Mouse (Mus musculus): ENCODE measurements around the gene Fgf8. TPM values are rescaled to one million over a fixed set of nuclear protein-coding genes. Genes with fewer than 3 reads are reported as not detected.
A peak's percentile ranks its signal among the peaks of the same experiment; 100 is the strongest.

Gene Fgf8
- polyA plus RNA-seq, 2 experiments = 0.29 to 1.1 TPM

GRCm38 (mm10) chr19:45743619-45744018 lies 904 bp upstream of the Fgf8 start:
- no peak overlapping the region; the same call in 1 of the 2 replicates for H3K4me2 ChIP-seq (replicated peaks; ENCODE audit: low read depth, low read length, severe bottlenecking)
- no peak for ATAC-seq (ENCODE audit: low FRiP score, low read depth)
- DNase-seq (ENCODE audit: low spot score) = no peak
- H3K27me3 ChIP-seq (ENCODE audit: control insufficient read depth, insufficient read depth, low read length) = peaks cover 77% of the 10 kb centered on the region
- no peaks in the 10 kb centered on the region for H3K9me3 ChIP-seq (ENCODE audit: control insufficient read depth, low read length)
- peaks cover 36% of the 10 kb centered on the region for H3K4me1 ChIP-seq (ENCODE audit: control insufficient read depth, insufficient read depth, low read length)
- no peak overlapping the region for H3K9ac ChIP-seq (ENCODE audit: low read depth, low read length, severe bottlenecking)
- H3K27ac ChIP-seq (replicated peaks; ENCODE audit: low read depth, low read length) = no peak overlapping the region
- no peak for TF ChIP-seq POLR2A (IDR thresholded peaks at IDR 0.05; ENCODE audit: borderline replicate concordance, extremely low read depth, insufficient read depth, insufficient read length)
- no peaks in the 10 kb centered on the region for H3K36me3 ChIP-seq (ENCODE audit: control insufficient read depth, insufficient read depth, low read length)
- H3K4me3 ChIP-seq (replicated peaks; ENCODE audit: low read length) = peak overlapping the region; percentile 50; the same call in 1 of the 2 replicates
- WGBS = 19% methylated on average over 7 of the region's 7 CpGs

DNA sequence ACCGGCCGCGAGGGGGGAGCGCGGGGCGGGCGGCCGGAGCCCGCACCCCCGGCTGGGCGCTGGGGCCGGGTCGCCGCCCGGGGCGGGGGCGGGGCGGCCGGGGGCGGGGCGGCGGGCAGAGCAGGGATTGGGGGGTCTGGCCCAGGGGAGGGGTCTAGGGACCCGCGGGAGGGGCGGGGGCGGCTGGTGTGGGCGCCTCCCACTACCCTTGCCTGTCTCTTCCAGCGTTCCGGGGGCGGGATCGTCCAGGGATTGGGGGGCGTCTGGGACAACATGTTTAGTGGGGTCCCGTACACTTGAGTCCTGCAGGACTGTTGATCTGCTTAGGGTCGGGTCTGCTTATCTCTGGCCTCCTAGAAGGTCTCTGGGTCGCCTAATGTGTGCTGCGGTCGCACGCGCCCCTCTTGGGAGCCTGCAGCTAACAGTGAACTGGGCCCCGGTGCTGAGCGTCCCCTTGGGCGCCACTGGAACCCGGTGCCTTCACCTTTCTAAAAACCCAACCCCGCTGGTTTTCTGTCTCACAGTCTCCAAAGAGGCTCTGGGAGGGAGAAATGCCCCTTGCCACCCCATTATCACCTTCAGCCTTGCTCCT lies 365 bp upstream of the Fgf8 start:
- ATAC-seq (ENCODE audit: low FRiP score, low read depth) (no peak), DNase-seq (ENCODE audit: low spot score) (no peak)
- no peak overlapping the region for H3K27ac ChIP-seq (replicated peaks; ENCODE audit: low read depth, low read length)
- peaks cover 82% of the 10 kb centered on the region for H3K27me3 ChIP-seq (ENCODE audit: control insufficient read depth, insufficient read depth, low read length)
- no peak for TF ChIP-seq POLR2A (IDR thresholded peaks at IDR 0.05; ENCODE audit: borderline replicate concordance, extremely low read depth, insufficient read depth, insufficient read length)
- peak overlapping the region; percentile 43; the same call in 1 of the 2 replicates for H3K9ac ChIP-seq (ENCODE audit: low read depth, low read length, severe bottlenecking)
- peak overlapping the region; percentile 90 for H3K4me2 ChIP-seq (replicated peaks; ENCODE audit: low read depth, low read length, severe bottlenecking)
- no peaks in the 10 kb centered on the region for H3K36me3 ChIP-seq (ENCODE audit: control insufficient read depth, insufficient read depth, low read length)
- WGBS = 1% methylated on average over 16 of the region's 44 CpGs
- H3K4me3 ChIP-seq (replicated peaks; ENCODE audit: low read length) = peak overlapping the region; percentile 50
- no peaks in the 10 kb centered on the region for H3K9me3 ChIP-seq (ENCODE audit: control insufficient read depth, low read length)
- peaks cover 31% of the 10 kb centered on the region for H3K4me1 ChIP-seq (ENCODE audit: control insufficient read depth, insufficient read depth, low read length)

- DNase-seq (ENCODE audit: low spot score) (no peak), ATAC-seq (ENCODE audit: low FRiP score, low read depth) (no peak)
- H3K27ac ChIP-seq (replicated peaks; ENCODE audit: low read depth, low read length) = no peak overlapping the region
- peaks cover 92% of the 10 kb centered on the region for H3K27me3 ChIP-seq (ENCODE audit: control insufficient read depth, insufficient read depth, low read length)
- H3K36me3 ChIP-seq (ENCODE audit: control insufficient read depth, insufficient read depth, low read length) = no peaks in the 10 kb centered on the region
- no peak for TF ChIP-seq POLR2A (IDR thresholded peaks at IDR 0.05; ENCODE audit: borderline replicate concordance, extremely low read depth, insufficient read depth, insufficient read length)
- peak overlapping the region; percentile 50 for H3K4me3 ChIP-seq (replicated peaks; ENCODE audit: low read length)
- WGBS = 3% methylated on average over 42 of the region's 45 CpGs
- H3K4me2 ChIP-seq (replicated peaks; ENCODE audit: low read depth, low read length, severe bottlenecking) = peak overlapping the region; percentile 90
- no peaks in the 10 kb centered on the region for H3K9me3 ChIP-seq (ENCODE audit: control insufficient read depth, low read length)
- peaks cover 39% of the 10 kb centered on the region for H3K4me1 ChIP-seq (ENCODE audit: control insufficient read depth, insufficient read depth, low read length)
- H3K9ac ChIP-seq (ENCODE audit: low read depth, low read length, severe bottlenecking) = peak overlapping the region; percentile 43; the same call in 1 of the 2 replicates
Observed at GRCm38 (mm10) chr19:45741431-45742217, 1.1 kb downstream of the Fgf8 start.

DNA sequence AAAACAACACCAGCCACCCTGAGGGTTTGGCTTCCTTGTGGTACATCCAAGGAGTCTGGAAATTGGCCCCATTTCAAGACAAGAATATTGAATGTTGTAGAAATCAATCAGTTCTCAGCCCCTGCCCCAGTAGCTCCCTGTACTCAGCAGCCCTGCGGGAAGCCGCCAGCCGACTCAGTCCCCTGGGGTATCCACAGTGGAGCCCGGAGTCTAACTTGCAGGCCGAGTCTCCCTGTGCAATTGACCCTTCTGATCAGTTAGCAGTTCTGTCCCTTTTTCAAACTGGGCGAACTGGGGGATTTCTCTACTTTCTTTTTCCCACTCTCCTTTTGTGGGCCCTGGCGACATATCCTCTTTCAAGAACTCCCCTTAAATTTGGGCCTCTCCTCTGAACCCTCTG lies 1.9 kb downstream of the Fgf8 start:
- H3K4me2 ChIP-seq (replicated peaks; ENCODE audit: low read depth, low read length, severe bottlenecking) = 0 out of 2 replicates have a peak overlapping the region, but pooled peaks have one; percentile 90
- no peaks in the 10 kb centered on the region for H3K9me3 ChIP-seq (ENCODE audit: control insufficient read depth, low read length)
- no peak for TF ChIP-seq POLR2A (IDR thresholded peaks at IDR 0.05; ENCODE audit: borderline replicate concordance, extremely low read depth, insufficient read depth, insufficient read length)
- ATAC-seq (ENCODE audit: low FRiP score, low read depth) (no peak), DNase-seq (ENCODE audit: low spot score) (no peak)
- peaks cover 89% of the 10 kb centered on the region for H3K27me3 ChIP-seq (ENCODE audit: control insufficient read depth, insufficient read depth, low read length)
- H3K9ac ChIP-seq (ENCODE audit: low read depth, low read length, severe bottlenecking) = no peak overlapping the region
- no peaks in the 10 kb centered on the region for H3K36me3 ChIP-seq (ENCODE audit: control insufficient read depth, insufficient read depth, low read length)
- WGBS = 8% methylated on average over 7 of the region's 7 CpGs
- peaks cover 35% of the 10 kb centered on the region for H3K4me1 ChIP-seq (ENCODE audit: control insufficient read depth, insufficient read depth, low read length)
- no peak overlapping the region for H3K4me3 ChIP-seq (replicated peaks; ENCODE audit: low read length)
- no peak overlapping the region for H3K27ac ChIP-seq (replicated peaks; ENCODE audit: low read depth, low read length)

GRCm38 (mm10) chr19:45740233-45740632 lies 2.5 kb downstream of the Fgf8 start:
- Histone ChIP-seq H3K9me3 (ENCODE audit: control insufficient read depth, low read length) (no peaks in the 10 kb centered on the region), H3K4me2 (replicated peaks; ENCODE audit: low read depth, low read length, severe bottlenecking) (no peak overlapping the region; the same call in 1 of the 2 replicates), H3K36me3 (ENCODE audit: control insufficient read depth, insufficient read depth, low read length) (no peaks in the 10 kb centered on the region), H3K4me1 (ENCODE audit: control insufficient read depth, insufficient read depth, low read length) (peaks cover 35% of the 10 kb centered on the region), H3K9ac (ENCODE audit: low read depth, low read length, severe bottlenecking) (no peak overlapping the region), H3K27me3 (ENCODE audit: control insufficient read depth, insufficient read depth, low read length) (peaks cover 85% of the 10 kb centered on the region), H3K4me3 (replicated peaks; ENCODE audit: low read length) (no peak overlapping the region), H3K27ac (replicated peaks; ENCODE audit: low read depth, low read length) (no peak overlapping the region)
- ATAC-seq (ENCODE audit: low FRiP score, low read depth) = no peak
- no peak for DNase-seq (ENCODE audit: low spot score)
- WGBS = 4% methylated on average over 13 of the region's 13 CpGs
- no peak for TF ChIP-seq POLR2A (IDR thresholded peaks at IDR 0.05; ENCODE audit: borderline replicate concordance, extremely low read depth, insufficient read depth, insufficient read length)
